ENCODE assay signal across 8 mouse cellular contexts in the genomic region with DNA sequence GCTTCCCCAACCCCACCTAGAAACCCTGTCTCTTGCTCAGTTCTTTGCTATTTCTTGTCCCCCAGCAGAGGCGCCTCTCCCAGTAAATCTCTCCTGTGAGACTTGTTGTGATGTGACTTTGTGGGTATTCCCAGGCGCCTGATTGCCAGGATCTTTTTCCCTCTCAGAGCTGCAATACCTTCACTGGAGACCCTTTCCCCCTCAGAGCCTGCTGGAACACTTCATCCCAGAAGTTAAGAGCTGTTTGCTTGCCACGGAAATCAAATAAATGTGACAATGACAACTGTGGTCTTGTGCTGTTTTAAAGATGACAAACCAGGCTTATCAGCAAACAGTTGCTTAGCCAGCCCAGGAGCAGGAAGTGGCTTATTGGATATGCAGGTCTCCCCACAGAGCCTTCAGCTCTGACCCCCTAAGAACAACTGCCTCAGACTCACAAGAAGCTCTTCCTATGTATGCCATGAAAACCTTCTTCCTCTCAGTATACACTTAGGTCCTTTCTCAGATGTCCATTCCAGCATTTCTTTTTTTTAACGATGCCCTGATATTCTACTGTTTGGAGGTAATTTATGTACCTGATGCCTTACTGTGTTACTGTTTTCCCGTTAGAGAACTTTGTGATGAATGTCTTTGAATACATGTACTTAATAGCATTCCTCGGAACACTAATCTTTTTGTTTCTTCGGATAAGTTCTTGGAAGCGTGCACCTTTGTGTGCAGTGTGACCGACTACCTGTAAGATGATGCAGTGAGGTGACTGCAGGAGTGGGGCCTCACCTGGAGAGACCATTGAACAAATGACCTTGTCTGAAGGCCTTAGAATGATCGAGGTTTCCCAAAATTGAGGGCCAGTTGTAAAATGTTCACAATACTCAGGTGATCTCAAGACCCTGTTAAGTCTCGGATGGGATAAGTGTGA. TPM values are rescaled to one million over a fixed set of nuclear protein-coding genes. Genes with fewer than 3 reads are reported as not detected.
DNase-seq lines count a peak whose midpoint lies in the region; ATAC-seq and TF ChIP-seq lines count a peak whose summit lies in the region.

No protein-coding gene starts in this region.

- ATAC-seq in erythroid progenitor cell, adult 5-6 weeks (replicated peaks; ENCODE audit: low FRiP score, poor library complexity, severe bottlenecking), result peak; percentile 7
- ATAC-seq in stomach, embryonic 16.5 days (ENCODE audit: insufficient read depth, low FRiP score), result no peak

- TF ChIP-seq CTCF in heart, adult 2 months (IDR thresholded peaks at IDR 0.05), result no peak
- TF ChIP-seq CTCF in E14TG2a.4 (conservative IDR thresholded peaks at IDR 0.05; ENCODE audit: low read length), result no peak
- no peak for TF ChIP-seq CTCF in liver, adult 2 months (IDR thresholded peaks at IDR 0.05; ENCODE audit: low read depth, low read length)

- H3K4me1 ChIP-seq in heart, adult 2 months (ENCODE audit: control insufficient read depth, insufficient read depth, low read length), result peaks cover 5% of the 10 kb centered on the region
- H3K4me1 ChIP-seq in E14TG2a.4 (replicated peaks; ENCODE audit: low read depth, low read length), result peaks cover 64% of the 10 kb centered on the region
- H3K4me1 ChIP-seq in liver, adult 2 months (ENCODE audit: control insufficient read depth, insufficient read depth, low read length), result peaks cover 18% of the 10 kb centered on the region
- peaks cover 29% of the 10 kb centered on the region for H3K4me1 ChIP-seq in stomach, embryonic 16.5 days (ENCODE audit: control insufficient read depth, insufficient read depth, low read length)

- peak overlapping the region; percentile 58 for H3K27ac ChIP-seq in heart, adult 2 months
- peak overlapping the region; percentile 88 for H3K27ac ChIP-seq in liver, adult 2 months (replicated peaks; ENCODE audit: insufficient read depth, low read depth, low read length)
- H3K27ac ChIP-seq in stomach, embryonic 16.5 days (ENCODE audit: low read length), result peak overlapping the region; percentile 95

- intact Hi-C loops in heart, adult 2 months (cut with DNase I), result loop anchor here (2.0 to 5.0 kb wide), 2 partner anchors 17 to 201 kb away; no protein-coding TSS in a partner anchor

- H3K36me3 ChIP-seq in heart, adult 2 months (ENCODE audit: control insufficient read depth, insufficient read depth, low read length), result no peaks in the 10 kb centered on the region
- H3K36me3 ChIP-seq in E14TG2a.4 (ENCODE audit: insufficient read depth, low read length), result peaks cover 40% of the 10 kb centered on the region
- H3K36me3 ChIP-seq in liver, adult 2 months (ENCODE audit: control insufficient read depth, insufficient read depth, low read length), result no peaks in the 10 kb centered on the region
- peaks cover under 1% of the 10 kb centered on the region; the same call in 1 of the 2 replicates for H3K36me3 ChIP-seq in stomach, embryonic 16.5 days (ENCODE audit: control insufficient read depth, insufficient read depth, low read length)

- no peak for TF ChIP-seq EP300 in heart, adult 2 months (IDR thresholded peaks at IDR 0.05; ENCODE audit: insufficient read depth, low read depth, low read length)

- peaks cover 5% of the 10 kb centered on the region; the same call in 1 of the 2 replicates for H3K79me2 ChIP-seq in heart, adult 2 months (replicated peaks; ENCODE audit: control insufficient read depth, insufficient read depth, low read length)
- H3K79me2 ChIP-seq in liver, adult 2 months (ENCODE audit: control insufficient read depth, insufficient read depth, low read length), result peaks cover 8% of the 10 kb centered on the region; the same call in 1 of the 2 replicates

- no peaks in the 10 kb centered on the region for H3K27me3 ChIP-seq in heart, adult 2 months (ENCODE audit: control insufficient read depth, insufficient read depth, low read length)
- no peaks in the 10 kb centered on the region for H3K27me3 ChIP-seq in E14TG2a.4 (ENCODE audit: insufficient read depth, low read length)
- no peaks in the 10 kb centered on the region for H3K27me3 ChIP-seq in liver, adult 2 months (ENCODE audit: control insufficient read depth, insufficient read depth, low read length)
- H3K27me3 ChIP-seq in stomach, embryonic 16.5 days (ENCODE audit: control insufficient read depth, insufficient read depth, low read length), result no peaks in the 10 kb centered on the region

- peak overlapping the region; percentile 49 for H3K4me2 ChIP-seq in stomach, embryonic 16.5 days (ENCODE audit: low read depth, low read length)

- peak overlapping the region; percentile 80 for H3K4me3 ChIP-seq in heart, adult 2 months
- H3K4me3 ChIP-seq in E14TG2a.4 (replicated peaks; ENCODE audit: low read length), result peak overlapping the region; percentile 74
- H3K4me3 ChIP-seq in liver, adult 2 months (ENCODE audit: insufficient read depth, low read depth, low read length), result no peak overlapping the region; the same call in 1 of the 2 replicates
- peak overlapping the region; percentile 86 for H3K4me3 ChIP-seq in stomach, embryonic 16.5 days (replicated peaks; ENCODE audit: low read length)

- WGBS in heart, adult 2 months, result 33% methylated on average over 11 of the region's 11 CpGs
- WGBS in liver, adult 2 months, result 41% methylated on average over 11 of the region's 11 CpGs
- WGBS in stomach, embryonic 16.5 days, result 7% methylated on average over 11 of the region's 11 CpGs

- no peak for TF ChIP-seq POLR2A in heart, adult 2 months (IDR thresholded peaks at IDR 0.05; ENCODE audit: insufficient read depth, low read depth, low read length)
- TF ChIP-seq POLR2A in liver, adult 2 months (IDR thresholded peaks at IDR 0.05; ENCODE audit: extremely low read depth, insufficient read depth, low read length), result no peak

- DNase-seq in heart, adult 2 months, result no peak
- DNase-seq in heart, adult 11 months, result no peak
- no peak for DNase-seq in liver, adult 2 months (ENCODE audit: extremely low read depth, low read depth, low spot score)
- no peak for DNase-seq in thymus, postnatal 4 days
- no peak for DNase-seq in lung, postnatal 4 days

- peaks cover 4% of the 10 kb centered on the region; the same call in 1 of the 2 replicates for H3K9me3 ChIP-seq in E14TG2a.4 (ENCODE audit: low read length)
- no peaks in the 10 kb centered on the region for H3K9me3 ChIP-seq in stomach, embryonic 16.5 days (replicated peaks; ENCODE audit: control insufficient read depth, low read length)

- peak overlapping the region; percentile 65 for H3K9ac ChIP-seq in heart, adult 2 months (ENCODE audit: low read depth, low read length)
- peak overlapping the region; percentile 63 for H3K9ac ChIP-seq in liver, adult 2 months (ENCODE audit: low read depth, low read length)
- peak overlapping the region; percentile 55 for H3K9ac ChIP-seq in stomach, embryonic 16.5 days (ENCODE audit: low read length)

RNA-seq across cellular contexts. Expression of a gene that starts 0.9 kb away (rescaled TPM):
- 10 to 100 TPM; 22.4 to 24.2 TPM for total RNA-seq in heart, adult 2 months (2021)
- polyA plus RNA-seq in heart, adult 2 months (2012; rRNA removed), result 33.3 and 45.3 TPM in 2 replicates
- total RNA-seq in erythroid progenitor cell, adult 5-6 weeks (2015; ENCODE audit: low replicate concordance), result 40.7 and 42.9 TPM in 2 replicates
- total RNA-seq in erythroid progenitor cell, adult 5-6 weeks (2017; ENCODE audit: low replicate concordance), result 36.2 and 43.0 TPM in 2 replicates
- 16.5 and 25.0 TPM in 2 replicates for total RNA-seq in liver, adult 2 months (2014; rRNA removed)
- polyA plus RNA-seq in liver, adult 2 months (2012; rRNA removed), result 66.3 and 71.2 TPM in 2 replicates
- polyA plus RNA-seq in stomach, embryonic 16.5 days (2015; fragmentation: Nextera tagmentation; extraction: Ambion mirVana), result 161 and 169 TPM in 2 replicates

RNA-seq across cellular contexts. Expression of a gene that starts 18.4 kb away (rescaled TPM):
- total RNA-seq in heart, adult 2 months (2021), result 1 to 10 TPM; 3.9 to 4.0 TPM
- 4.8 and 6.6 TPM in 2 replicates for polyA plus RNA-seq in heart, adult 2 months (2012; rRNA removed)
- 2.9 and 12.6 TPM in 2 replicates for total RNA-seq in erythroid progenitor cell, adult 5-6 weeks (2015; ENCODE audit: low replicate concordance)
- 5.5 and 5.8 TPM in 2 replicates for total RNA-seq in erythroid progenitor cell, adult 5-6 weeks (2017; ENCODE audit: low replicate concordance)
- 1.3 and 1.8 TPM in 2 replicates for total RNA-seq in liver, adult 2 months (2014; rRNA removed)
- 5.2 and 8.2 TPM in 2 replicates for polyA plus RNA-seq in liver, adult 2 months (2012; rRNA removed)
- polyA plus RNA-seq in stomach, embryonic 16.5 days (2015; fragmentation: Nextera tagmentation; extraction: Ambion mirVana), result 15.9 and 17.2 TPM in 2 replicates
